Mouse (Mus musculus): ENCODE data around the gene Mybphl. TPM values are rescaled to one million over a fixed set of nuclear protein-coding genes. Genes with fewer than 3 reads are reported as not detected.

Gene Mybphl
- not detected in 2 replicates for polyA plus RNA-seq (2012; rRNA removed)

GRCm38 (mm10) chr3:108364270-108364995 lies at the start of gene Mybphl:
Gene Mybphl, plus strand, starts transcription at chr3:108364911.

GRCm38 (mm10) chr3:108383485-108384354 lies 19.0 kb downstream of the Mybphl start, which contains the start of gene Psrc1:
Gene Psrc1, plus strand, starts transcription at chr3:108383839.

GRCm38 (mm10) chr3:108414857-108415830 lies 50.4 kb downstream of the Mybphl start, which contains the start of gene Celsr2:
Gene Celsr2, minus strand, starts transcription at chr3:108415552.

Other genes starting within 250 kb of the Mybphl start
- 15.1 and 16.2 TPM in 2 replicates for gene Gnai3, start 218.8 kb upstream of the Mybphl start, polyA plus RNA-seq (2012; rRNA removed)
- gene Gpr61, start 210.0 kb upstream of the Mybphl start, polyA plus RNA-seq (2012; rRNA removed) = not detected in 2 replicates
- 42.4 and 42.5 TPM in 2 replicates for gene Amigo1, start 178.6 kb upstream of the Mybphl start, polyA plus RNA-seq (2012; rRNA removed)
- 8.7 and 9.5 TPM in 2 replicates for gene Cyb561d1, start 163.7 kb upstream of the Mybphl start, polyA plus RNA-seq (2012; rRNA removed)
- 16.2 and 17.9 TPM in 2 replicates for gene Atxn7l2, start 154.0 kb upstream of the Mybphl start, polyA plus RNA-seq (2012; rRNA removed)
- 0.16 and 0.17 TPM in 2 replicates for gene Sypl2, start 138.3 kb upstream of the Mybphl start, polyA plus RNA-seq (2012; rRNA removed)
- 40.5 and 50.5 TPM in 2 replicates for gene Psma5, start 108.0 kb upstream of the Mybphl start, polyA plus RNA-seq (2012; rRNA removed)
- 29.1 and 29.2 TPM in 2 replicates for gene Sort1, start 80.8 kb upstream of the Mybphl start, polyA plus RNA-seq (2012; rRNA removed)
- gene Psrc1, start 18.9 kb downstream of the Mybphl start, polyA plus RNA-seq (2012; rRNA removed) = 8.1 and 12.4 TPM in 2 replicates
- gene Celsr2, start 50.6 kb downstream of the Mybphl start, polyA plus RNA-seq (2012; rRNA removed) = 35.2 and 37.0 TPM in 2 replicates
- gene Sars, start 80.3 kb downstream of the Mybphl start, polyA plus RNA-seq (2012; rRNA removed) = 28.4 and 31.9 TPM in 2 replicates
- gene 1700013F07Rik, start 169.2 kb downstream of the Mybphl start, polyA plus RNA-seq (2012; rRNA removed) = 2.6 and 4.2 TPM in 2 replicates
- gene 5330417C22Rik, start 171.6 kb downstream of the Mybphl start, polyA plus RNA-seq (2012; rRNA removed) = 4.6 and 6.4 TPM in 2 replicates
- gene Tmem167b, start 197.6 kb downstream of the Mybphl start, polyA plus RNA-seq (2012; rRNA removed) = 2.6 and 2.7 TPM in 2 replicates
- 0.78 and 1.5 TPM in 2 replicates for gene Taf13, start 206.8 kb downstream of the Mybphl start, polyA plus RNA-seq (2012; rRNA removed)
- gene Wdr47, start 226.4 kb downstream of the Mybphl start, polyA plus RNA-seq (2012; rRNA removed) = 5.7 and 5.9 TPM in 2 replicates

Measured in ovary, adult 2 months (tissue).